Mouse (Mus musculus): Measurements from ENCODE around the gene Tm4sf20. TPM values are rescaled to one million over a fixed set of nuclear protein-coding genes. Genes with fewer than 3 reads are reported as not detected.

Gene Tm4sf20
- 5.2 and 5.8 TPM in 2 replicates for polyA plus RNA-seq (2014; fragmentation: Nextera tagmentation; extraction: Ambion mirVana)

DNA sequence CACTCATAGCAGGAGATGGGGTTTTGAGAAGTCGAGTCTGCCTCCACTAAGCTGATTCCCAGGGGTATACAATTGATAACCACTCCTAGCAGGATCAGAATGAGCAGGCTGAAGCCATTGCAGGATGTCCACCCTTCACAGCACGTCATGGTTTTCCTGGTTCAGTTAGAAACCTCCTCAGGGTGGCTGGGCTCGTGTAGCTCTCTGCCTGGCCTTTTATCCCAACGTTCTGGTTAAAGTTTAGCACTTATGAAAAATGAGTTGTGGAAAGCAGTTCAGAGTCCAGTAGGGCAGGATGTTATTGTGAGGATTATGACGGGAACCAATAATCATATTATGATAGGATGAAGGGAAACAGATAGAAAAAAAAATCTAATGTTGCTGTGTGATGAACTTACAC is at the start of gene Tm4sf20:
TSS of gene Tm4sf20 (minus strand) at position 193 of the 400 bp plus-strand sequence.
- 50% methylated on average over 5 of the region's 5 CpGs for WGBS

GRCm38 (mm10) chr1:82815941-82816716 is 47.9 kb upstream of the Tm4sf20 start:
- H3K9me3 ChIP-seq (ENCODE audit: control insufficient read depth, low read depth, low read length) = no peaks in the 10 kb centered on the region
- H3K36me3 ChIP-seq (ENCODE audit: control insufficient read depth, insufficient read depth, low read length) = no peaks in the 10 kb centered on the region
- H3K4me2 ChIP-seq (replicated peaks; ENCODE audit: low read depth, low read length) = peak overlapping the region; percentile 14; the same call in 1 of the 2 replicates
- no peaks in the 10 kb centered on the region for H3K27me3 ChIP-seq (ENCODE audit: control insufficient read depth, insufficient read depth, low read length)
- ATAC-seq (ENCODE audit: insufficient number of reproducible peaks, insufficient read depth, low FRiP score, low read depth) = peak; percentile 91
- H3K4me3 ChIP-seq (ENCODE audit: low read depth, low read length) = no peak overlapping the region
- H3K4me1 ChIP-seq (ENCODE audit: control insufficient read depth, insufficient read depth, low read length) = peaks cover 4% of the 10 kb centered on the region; the same call in 1 of the 2 replicates
- no peak overlapping the region for H3K9ac ChIP-seq (replicated peaks; ENCODE audit: low read depth, low read length)
- no peak overlapping the region; the same call in 1 of the 2 replicates for H3K27ac ChIP-seq (ENCODE audit: low read length)
- WGBS = 51% methylated on average over 17 of the region's 17 CpGs

More for the DNA sequence above, at the start of gene Tm4sf20:
- H3K27ac ChIP-seq (ENCODE audit: low read length) = no peak within 1 kb of the TSS
- H3K4me3 ChIP-seq (ENCODE audit: low read depth, low read length) = no peak within 1 kb of the TSS
- H3K9ac ChIP-seq (replicated peaks; ENCODE audit: low read depth, low read length) = no peak within 1 kb of the TSS
- H3K36me3 ChIP-seq (ENCODE audit: control insufficient read depth, insufficient read depth, low read length) = no peaks in the 10 kb centered on the region
- H3K27me3 ChIP-seq (ENCODE audit: control insufficient read depth, insufficient read depth, low read length) = no peaks in the 10 kb centered on the region
- ATAC-seq (ENCODE audit: insufficient number of reproducible peaks, insufficient read depth, low FRiP score, low read depth) = no peak
- H3K9me3 ChIP-seq (ENCODE audit: control insufficient read depth, low read depth, low read length) = no peaks in the 10 kb centered on the region
- H3K4me2 ChIP-seq (replicated peaks; ENCODE audit: low read depth, low read length) = no peak within 1 kb of the TSS
- H3K4me1 ChIP-seq (ENCODE audit: control insufficient read depth, insufficient read depth, low read length) = no peaks in the 10 kb centered on the region

GRCm38 (mm10) chr1:82811766-82812165 is 43.5 kb upstream of the Tm4sf20 start:
- H3K4me3 ChIP-seq (ENCODE audit: low read depth, low read length) = no peak overlapping the region
- no peak for ATAC-seq (ENCODE audit: insufficient number of reproducible peaks, insufficient read depth, low FRiP score, low read depth)
- 54% methylated on average over 1 of the region's 1 CpGs for WGBS

DNA sequence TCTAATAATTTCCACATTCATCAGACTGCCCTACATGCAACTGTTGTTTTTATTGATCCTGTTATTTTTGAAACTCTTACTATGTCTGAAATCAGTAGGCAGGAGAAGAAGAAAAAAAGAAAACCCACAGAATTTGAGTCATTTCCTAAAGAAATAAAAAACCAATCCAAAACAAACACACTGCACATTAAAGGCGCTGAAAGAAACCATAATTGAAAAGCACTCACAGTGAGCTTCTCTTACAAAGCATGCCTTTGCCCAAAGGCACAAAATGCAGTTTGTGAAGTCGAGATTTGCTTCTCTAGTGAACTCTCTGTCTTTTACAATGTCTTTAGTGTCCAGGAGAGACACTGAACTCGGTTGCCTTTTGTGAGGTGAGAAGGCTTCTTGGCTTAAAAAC is 40.3 kb upstream of the Tm4sf20 start:
- Histone ChIP-seq H3K27me3 (ENCODE audit: control insufficient read depth, insufficient read depth, low read length) (no peaks in the 10 kb centered on the region), H3K4me3 (ENCODE audit: low read depth, low read length) (no peak overlapping the region), H3K36me3 (ENCODE audit: control insufficient read depth, insufficient read depth, low read length) (no peaks in the 10 kb centered on the region), H3K4me2 (replicated peaks; ENCODE audit: low read depth, low read length) (no peak overlapping the region), H3K9ac (replicated peaks; ENCODE audit: low read depth, low read length) (no peak overlapping the region), H3K9me3 (ENCODE audit: control insufficient read depth, low read depth, low read length) (no peaks in the 10 kb centered on the region), H3K4me1 (ENCODE audit: control insufficient read depth, insufficient read depth, low read length) (no peaks in the 10 kb centered on the region), H3K27ac (ENCODE audit: low read length) (no peak overlapping the region)
- no peak for ATAC-seq (ENCODE audit: insufficient number of reproducible peaks, insufficient read depth, low FRiP score, low read depth)
- 65% methylated on average over 3 of the region's 3 CpGs for WGBS

More at GRCm38 (mm10) chr1:82811766-82812165, 43.5 kb upstream of the Tm4sf20 start:
- Histone ChIP-seq H3K27me3 (ENCODE audit: control insufficient read depth, insufficient read depth, low read length) (no peaks in the 10 kb centered on the region), H3K4me1 (ENCODE audit: control insufficient read depth, insufficient read depth, low read length) (no peaks in the 10 kb centered on the region), H3K9ac (replicated peaks; ENCODE audit: low read depth, low read length) (no peak overlapping the region), H3K27ac (ENCODE audit: low read length) (no peak overlapping the region), H3K4me2 (replicated peaks; ENCODE audit: low read depth, low read length) (no peak overlapping the region), H3K36me3 (ENCODE audit: control insufficient read depth, insufficient read depth, low read length) (no peaks in the 10 kb centered on the region), H3K9me3 (ENCODE audit: control insufficient read depth, low read depth, low read length) (no peaks in the 10 kb centered on the region)

GRCm38 (mm10) chr1:82807206-82807605 is 38.9 kb upstream of the Tm4sf20 start:
- H3K9ac ChIP-seq (replicated peaks; ENCODE audit: low read depth, low read length) = no peak overlapping the region
- H3K9me3 ChIP-seq (ENCODE audit: control insufficient read depth, low read depth, low read length) = no peaks in the 10 kb centered on the region
- H3K4me1 ChIP-seq (ENCODE audit: control insufficient read depth, insufficient read depth, low read length) = no peaks in the 10 kb centered on the region
- H3K4me3 ChIP-seq (ENCODE audit: low read depth, low read length) = no peak overlapping the region
- H3K36me3 ChIP-seq (ENCODE audit: control insufficient read depth, insufficient read depth, low read length) = no peaks in the 10 kb centered on the region
- ATAC-seq (ENCODE audit: insufficient number of reproducible peaks, insufficient read depth, low FRiP score, low read depth) = no peak
- WGBS = 66% methylated on average over 7 of the region's 7 CpGs
- no peaks in the 10 kb centered on the region for H3K27me3 ChIP-seq (ENCODE audit: control insufficient read depth, insufficient read depth, low read length)
- H3K4me2 ChIP-seq (replicated peaks; ENCODE audit: low read depth, low read length) = no peak overlapping the region
- H3K27ac ChIP-seq (ENCODE audit: low read length) = no peak overlapping the region

- no peaks in the 10 kb centered on the region for H3K9me3 ChIP-seq (ENCODE audit: control insufficient read depth, low read depth, low read length)
- H3K27me3 ChIP-seq (ENCODE audit: control insufficient read depth, insufficient read depth, low read length) = no peaks in the 10 kb centered on the region
- H3K9ac ChIP-seq (replicated peaks; ENCODE audit: low read depth, low read length) = no peak overlapping the region
- no peak overlapping the region for H3K4me2 ChIP-seq (replicated peaks; ENCODE audit: low read depth, low read length)
- H3K4me1 ChIP-seq (ENCODE audit: control insufficient read depth, insufficient read depth, low read length) = no peaks in the 10 kb centered on the region
- H3K4me3 ChIP-seq (ENCODE audit: low read depth, low read length) = no peak overlapping the region
- 70% methylated on average over 8 of the region's 8 CpGs for WGBS
- no peak for ATAC-seq (ENCODE audit: insufficient number of reproducible peaks, insufficient read depth, low FRiP score, low read depth)
- H3K36me3 ChIP-seq (ENCODE audit: control insufficient read depth, insufficient read depth, low read length) = no peaks in the 10 kb centered on the region
- no peak overlapping the region for H3K27ac ChIP-seq (ENCODE audit: low read length)
Measured at GRCm38 (mm10) chr1:82806391-82806790, 38.1 kb upstream of the Tm4sf20 start.

DNA sequence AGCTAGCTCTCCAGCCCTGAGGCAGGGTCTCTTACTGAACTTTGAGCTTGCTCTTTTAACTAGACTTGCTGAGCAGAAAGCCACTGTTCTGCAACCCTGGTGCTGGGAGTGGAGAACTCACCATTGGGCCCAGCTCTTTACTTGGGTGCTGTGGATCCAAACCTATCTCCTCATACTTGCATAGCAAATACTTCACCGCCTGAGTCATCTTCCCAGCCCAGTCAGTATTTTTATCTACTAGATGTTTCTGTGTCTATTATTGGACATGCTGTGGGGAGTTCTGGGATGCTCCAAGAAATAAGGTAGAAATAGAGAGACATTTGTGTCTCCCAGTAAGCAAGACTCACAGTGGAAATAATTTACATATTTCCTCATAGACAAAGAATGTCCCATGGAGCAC is 35.8 kb upstream of the Tm4sf20 start:
- H3K9me3 ChIP-seq (ENCODE audit: control insufficient read depth, low read depth, low read length) = no peaks in the 10 kb centered on the region
- WGBS = 89% methylated on average over 1 of the region's 1 CpGs
- H3K36me3 ChIP-seq (ENCODE audit: control insufficient read depth, insufficient read depth, low read length) = no peaks in the 10 kb centered on the region
- H3K27ac ChIP-seq (ENCODE audit: low read length) = no peak overlapping the region
- no peak overlapping the region for H3K4me2 ChIP-seq (replicated peaks; ENCODE audit: low read depth, low read length)
- no peak overlapping the region for H3K4me3 ChIP-seq (ENCODE audit: low read depth, low read length)
- no peaks in the 10 kb centered on the region for H3K4me1 ChIP-seq (ENCODE audit: control insufficient read depth, insufficient read depth, low read length)
- ATAC-seq (ENCODE audit: insufficient number of reproducible peaks, insufficient read depth, low FRiP score, low read depth) = no peak
- no peak overlapping the region for H3K9ac ChIP-seq (replicated peaks; ENCODE audit: low read depth, low read length)
- H3K27me3 ChIP-seq (ENCODE audit: control insufficient read depth, insufficient read depth, low read length) = no peaks in the 10 kb centered on the region

DNA sequence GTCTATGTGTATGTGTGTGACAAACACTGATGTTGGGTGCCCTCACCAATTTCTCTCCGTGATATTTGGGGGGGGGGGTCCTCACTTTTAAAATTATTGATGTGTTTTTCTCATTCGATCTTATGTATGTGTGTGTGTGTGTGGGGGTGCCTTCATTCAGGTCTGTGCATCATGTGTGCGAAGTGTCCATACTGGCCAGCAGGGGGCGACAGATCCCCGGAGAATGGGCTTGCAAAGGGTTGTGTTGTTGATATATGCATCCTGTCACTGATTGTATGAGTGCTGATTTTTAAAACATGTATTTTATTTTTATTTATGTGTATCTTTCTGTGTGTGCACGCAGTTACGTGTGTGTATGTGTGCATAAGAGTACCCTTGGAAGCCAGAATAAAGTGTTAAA is 35.3 kb upstream of the Tm4sf20 start:
- H3K27me3 ChIP-seq (ENCODE audit: control insufficient read depth, insufficient read depth, low read length) = no peaks in the 10 kb centered on the region
- no peak overlapping the region for H3K9ac ChIP-seq (replicated peaks; ENCODE audit: low read depth, low read length)
- H3K36me3 ChIP-seq (ENCODE audit: control insufficient read depth, insufficient read depth, low read length) = no peaks in the 10 kb centered on the region
- no peak overlapping the region for H3K4me3 ChIP-seq (ENCODE audit: low read depth, low read length)
- ATAC-seq (ENCODE audit: insufficient number of reproducible peaks, insufficient read depth, low FRiP score, low read depth) = no peak
- no peak overlapping the region for H3K4me2 ChIP-seq (replicated peaks; ENCODE audit: low read depth, low read length)
- H3K4me1 ChIP-seq (ENCODE audit: control insufficient read depth, insufficient read depth, low read length) = no peaks in the 10 kb centered on the region
- WGBS = 76% methylated on average over 7 of the region's 7 CpGs
- H3K9me3 ChIP-seq (ENCODE audit: control insufficient read depth, low read depth, low read length) = no peaks in the 10 kb centered on the region
- H3K27ac ChIP-seq (ENCODE audit: low read length) = no peak overlapping the region
